Mouse (Mus musculus): ENCODE measurements around the gene Ankrd44.

GRCm38 (mm10) chr1:54923366-54924308 is 2.5 kb downstream of the Ankrd44 start:
- no peak for TF ChIP-seq POLR2A (IDR thresholded peaks at IDR 0.05; ENCODE audit: low read depth, low read length)
- TF ChIP-seq MEF2A (IDR thresholded peaks at IDR 0.05; ENCODE audit: borderline replicate concordance, low read depth, low read length): no peak
- TF ChIP-seq CTCF (conservative IDR thresholded peaks at IDR 0.05 in 1 of 2, IDR thresholded peaks at IDR 0.05 in 1 of 2; ENCODE audit: low read depth in 2 of 2, low read length in 2 of 2): no peak
- TF ChIP-seq MAX (IDR thresholded peaks at IDR 0.05; ENCODE audit: low read length): no peak
- no peak for TF ChIP-seq ETS1 (conservative IDR thresholded peaks at IDR 0.05; ENCODE audit: low read depth, low read length)
- no peak for TF ChIP-seq ZC3H11A (IDR thresholded peaks at IDR 0.05; ENCODE audit: low read depth, low read length)
- no peak for TF ChIP-seq E2F4 (IDR thresholded peaks at IDR 0.05; ENCODE audit: insufficient replicate concordance, low read depth, low read length)
- no peak for TF ChIP-seq CHD1 (IDR thresholded peaks at IDR 0.05; ENCODE audit: low read depth, low read length)
- TF ChIP-seq ZMIZ1 (IDR thresholded peaks at IDR 0.05; ENCODE audit: low read depth, low read length): no peak
- TF ChIP-seq MAFK (IDR thresholded peaks at IDR 0.05; ENCODE audit: insufficient replicate concordance, low read length): no peak

Measured in CH12.LX (cell line).